Mouse (Mus musculus) liver, postnatal 0 days (tissue): Measurements from ENCODE around the gene Map3k1.

Experiments used
- CTCF ChIP-seq: sonication (generic); IDR thresholded peaks from 2 replicates; pipeline ENCODE4 v1.5.1; 2016; ENCODE audit warnings: antibody characterized with exemption, low read depth
- EP300 ChIP-seq: IDR thresholded peaks from 2 replicates; pipeline ENCODE4 v1.6.1; 2016; ENCODE audit warnings: antibody characterized with exemption, low read depth, mild to moderate bottlenecking

GRCm38 (mm10) chr13:111792975-111793287 is 15.9 kb downstream of the Map3k1 start:
- TF ChIP-seq EP300 (no peak), CTCF (no peak)
